Mouse (Mus musculus): Measurements from ENCODE around the gene Ndufs1. TPM values are rescaled to one million over a fixed set of nuclear protein-coding genes. Genes with fewer than 3 reads are reported as not detected.

Gene Ndufs1
- total RNA-seq (2021): 100 to 1,000 TPM; 776 to 791 TPM
- long read RNA-seq, experiment 1, transcript Ndufs1-201 (19 exons, 2,661 nt): major isoform, 858 of 1,631 reads
- long read RNA-seq, experiment 1, transcript Ndufs1-203 (19 exons, 2,590 nt): minor isoform, 325 of 1,631 reads
- long read RNA-seq, experiment 1, partial matches to known transcripts: 42 of 1,631 reads
- long read RNA-seq, experiment 1, other reads (novel, unspliced or antisense): 403 of 1,631 reads
- long read RNA-seq, experiment 2, transcript Ndufs1-201 (19 exons, 2,661 nt): major isoform, 797 of 1,512 reads
- long read RNA-seq, experiment 2, transcript Ndufs1-203 (19 exons, 2,590 nt): minor isoform, 307 of 1,512 reads
- long read RNA-seq, experiment 2, partial matches to known transcripts: 32 of 1,512 reads
- long read RNA-seq, experiment 2, other reads (novel, unspliced or antisense): 372 of 1,512 reads

GRCm38 (mm10) chr1:63176604-63177421 lies at the start of gene Ndufs1, which contains the start of gene Eef1b2:
TSS of gene Ndufs1 (minus strand) at chr1:63176833.
TSS of gene Eef1b2 (plus strand) at chr1:63176825.
- intact Hi-C loops (cut with DNase I): no loop called here
- peak; percentile 94 to 97 for DNase-seq

- intact Hi-C loops (cut with DNase I): no loop called here
- DNase-seq: no peak
These were observed 49.3 kb upstream of the Ndufs1 start for GRCm38 (mm10) chr1:63225890-63226289.

- DNase-seq: no peak
- intact Hi-C loops (cut with DNase I): no loop called here
These were observed 48.4 kb upstream of the Ndufs1 start for GRCm38 (mm10) chr1:63225009-63225408.

GRCm38 (mm10) chr1:63219277-63219676 lies 42.6 kb upstream of the Ndufs1 start:
- DNase-seq: no peak
- intact Hi-C loops (cut with DNase I): no loop called here

- intact Hi-C loops (cut with DNase I): no loop called here
- no peak for DNase-seq
These were observed 38.0 kb upstream of the Ndufs1 start for GRCm38 (mm10) chr1:63214631-63215030.

- intact Hi-C loops (cut with DNase I): no loop called here
- no peak for DNase-seq
These were observed 37.6 kb upstream of the Ndufs1 start, which contains the start of gene Gpr1 for GRCm38 (mm10) chr1:63214271-63214558. TSS of gene Gpr1 (minus strand) at chr1:63214543.

GRCm38 (mm10) chr1:63213478-63214270 lies 37.0 kb upstream of the Ndufs1 start:
- no peak for DNase-seq
- intact Hi-C loops (cut with DNase I): no loop called here

- intact Hi-C loops (cut with DNase I): no loop called here
- peak in 1 of 2 experiments; percentile 12 for DNase-seq
These were observed 33.4 kb upstream of the Ndufs1 start for GRCm38 (mm10) chr1:63209861-63210529.

- intact Hi-C loops (cut with DNase I): no loop called here
- no peak for DNase-seq
These were observed 31.0 kb upstream of the Ndufs1 start for GRCm38 (mm10) chr1:63207607-63208006.

GRCm38 (mm10) chr1:63204660-63205394 lies 28.2 kb upstream of the Ndufs1 start:
- no peak for DNase-seq
- intact Hi-C loops (cut with DNase I): no loop called here

GRCm38 (mm10) chr1:63203950-63204659 lies 27.5 kb upstream of the Ndufs1 start:
- intact Hi-C loops (cut with DNase I): no loop called here
- DNase-seq: no peak

GRCm38 (mm10) chr1:63203471-63203870 lies 26.8 kb upstream of the Ndufs1 start:
- intact Hi-C loops (cut with DNase I): no loop called here
- no peak for DNase-seq

- no peak for DNase-seq
- intact Hi-C loops (cut with DNase I): no loop called here
These were observed 25.0 kb upstream of the Ndufs1 start for GRCm38 (mm10) chr1:63201672-63202071.

- DNase-seq: no peak
- intact Hi-C loops (cut with DNase I): no loop called here
These were observed 23.7 kb upstream of the Ndufs1 start for GRCm38 (mm10) chr1:63200322-63200721.

GRCm38 (mm10) chr1:63199387-63199786 lies 22.8 kb upstream of the Ndufs1 start:
- intact Hi-C loops (cut with DNase I): no loop called here
- DNase-seq: no peak

- intact Hi-C loops (cut with DNase I): no loop called here
- DNase-seq: no peak
These were observed 19.3 kb upstream of the Ndufs1 start for GRCm38 (mm10) chr1:63195848-63196512.

- no peak for DNase-seq
- intact Hi-C loops (cut with DNase I): no loop called here
These were observed 15.9 kb upstream of the Ndufs1 start for GRCm38 (mm10) chr1:63192306-63193065.

GRCm38 (mm10) chr1:63190851-63191250 lies 14.2 kb upstream of the Ndufs1 start:
- intact Hi-C loops (cut with DNase I): no loop called here
- DNase-seq: peak in 1 of 2 experiments; percentile 39
